Mouse (Mus musculus) gastrocnemius, adult 2 months (tissue): ENCODE measurements around the gene Ap2m1. TPM values are rescaled to one million over a fixed set of nuclear protein-coding genes. Genes with fewer than 3 reads are reported as not detected.
A peak's percentile ranks its signal among the peaks of the same experiment; 100 is the strongest.

ENCODE experiments used
- DNase-seq: peaks from one replicate; pipeline ENCODE4 v3.0.0; 2022
- H3K27ac ChIP-seq: fragments of 200-600 bp; 2 replicates; pipeline ENCODE4 v1.8.1; 2022; ENCODE audit warnings: mild to moderate bottlenecking
- H3K4me3 ChIP-seq: fragments of 200-600 bp; 2 replicates; pipeline ENCODE4 v1.8.1; 2022; ENCODE audit warnings: mild to moderate bottlenecking, moderate library complexity
- CTCF ChIP-seq: fragments of 200-600 bp; IDR thresholded peaks from 2 replicates; pipeline ENCODE4 v1.8.1; 2022; ENCODE audit warnings: antibody characterized with exemption, mild to moderate bottlenecking, moderate library complexity
- intact Hi-C: fragments of 180-260 bp; cut with DNase I; formaldehyde crosslinking; loops from one replicate; pipeline ENCODE4 v1.15.1; 2025
- total RNA-seq, 2 experiments: library from RNA; stranded (reverse); gene quantifications; 2 replicates each; pipeline ENCODE4 v1.2.3; 2021

Gene Ap2m1
- total RNA-seq, 2 experiments from 2014 or later, result 137 to 157 TPM

DNA sequence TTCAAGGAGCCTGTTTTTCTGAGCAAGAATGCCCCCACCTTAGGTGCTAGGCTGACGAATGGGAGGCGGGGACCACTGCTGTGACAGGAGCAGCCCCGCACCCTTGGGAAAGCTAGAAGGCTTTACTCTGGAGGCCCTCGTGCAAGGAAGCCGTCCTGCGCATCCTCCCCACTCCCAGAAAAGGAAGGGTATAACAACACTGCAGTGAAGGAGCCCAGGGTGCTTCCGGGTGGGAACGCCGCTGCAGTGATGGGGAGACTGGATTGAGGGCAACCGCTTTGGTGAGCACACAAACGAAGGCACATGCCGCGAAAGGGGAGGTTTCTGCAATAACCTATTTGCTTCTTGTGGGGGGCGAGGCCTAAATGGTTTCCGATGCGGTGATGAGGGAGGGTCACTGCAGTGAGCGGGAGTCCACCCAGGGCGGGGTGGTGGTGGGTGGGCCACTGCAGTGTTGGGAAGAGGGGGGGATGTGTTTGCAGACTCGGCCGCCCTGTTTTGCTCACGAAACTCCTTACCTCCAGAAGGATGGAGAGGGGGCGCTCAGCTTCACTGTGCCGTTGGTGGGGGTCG, 54.2 kb downstream of the Ap2m1 start, which contains the start of gene Vwa5b2:
Gene Vwa5b2 (plus strand): TSS at position 106 of the 573 bp plus-strand sequence.
- Histone ChIP-seq H3K4me3 (peak within 1 kb of the TSS; percentile 64), H3K27ac (no peak within 1 kb of the TSS)
- DNase-seq, result no peak
- TF ChIP-seq CTCF, result no peak
- intact Hi-C loops, result no loop called here

GRCm38 (mm10) chr16:20589939-20590679, 54.8 kb downstream of the Ap2m1 start:
- H3K4me3 ChIP-seq, result peak overlapping the region; percentile 64
- intact Hi-C loops, result no loop called here
- H3K27ac ChIP-seq, result no peak overlapping the region
- no peak for TF ChIP-seq CTCF
- no peak for DNase-seq

GRCm38 (mm10) chr16:20590680-20591038, 55.4 kb downstream of the Ap2m1 start:
- TF ChIP-seq CTCF, result no peak
- Histone ChIP-seq H3K27ac (no peak overlapping the region), H3K4me3 (peak overlapping the region; percentile 64)
- DNase-seq, result no peak
- intact Hi-C loops, result no loop called here

- TF ChIP-seq CTCF, result no peak
- intact Hi-C loops, result no loop called here
- H3K4me3 ChIP-seq, result no peak overlapping the region
These were observed 55.9 kb downstream of the Ap2m1 start for GRCm38 (mm10) chr16:20591076-20591705.

More at GRCm38 (mm10) chr16:20591076-20591705, 55.9 kb downstream of the Ap2m1 start:
- no peak overlapping the region for H3K27ac ChIP-seq
- no peak for DNase-seq

Other genes with a start within 250 kb of the Ap2m1 start
- 10 to 100 TPM; 60.9 to 69.8 TPM for gene Parl, start 233.1 kb upstream of the Ap2m1 start, total RNA-seq
- gene Cyp2ab1, start 210.1 kb upstream of the Ap2m1 start, total RNA-seq, result 1 to 10 TPM in 1 of 2 experiments, under 1 TPM in 1; 0.18 to 1.0 TPM
- gene Abcc5, start 109.1 kb upstream of the Ap2m1 start, total RNA-seq, result 10 to 100 TPM; 54.4 to 66.0 TPM
- gene Eif2b5, start 36.7 kb upstream of the Ap2m1 start, total RNA-seq, result 10 to 100 TPM; 55.7 to 62.8 TPM
- gene Dvl3, start 18.5 kb upstream of the Ap2m1 start, total RNA-seq, result 10 to 100 TPM; 30.7 to 31.3 TPM
- gene Abcf3, start 13.1 kb downstream of the Ap2m1 start, total RNA-seq, result 10 to 100 TPM; 59.8 to 70.7 TPM
- under 1 TPM; 0.08 to 0.20 TPM for gene Vwa5b2, start 54.0 kb downstream of the Ap2m1 start, total RNA-seq
- 1 to 10 TPM; 3.4 to 6.3 TPM for gene Eef1akmt4, start 76.1 kb downstream of the Ap2m1 start, total RNA-seq
- not detected for gene Gm49333, start 76.1 kb downstream of the Ap2m1 start, total RNA-seq
- gene Alg3, start 76.3 kb downstream of the Ap2m1 start, total RNA-seq, result 10 to 100 TPM; 13.4 to 14.6 TPM
- gene Camk2n2, start 85.8 kb downstream of the Ap2m1 start, total RNA-seq, result 1 to 10 TPM; 1.1 to 1.3 TPM
- under 1 TPM in 1 of 2 experiments, not detected in 1; 0.42 TPM for gene Ece2, start 94.3 kb downstream of the Ap2m1 start, total RNA-seq
- gene Psmd2, start 116.2 kb downstream of the Ap2m1 start, total RNA-seq, result 100 to 1,000 TPM; 223 to 253 TPM
- gene Eif4g1, start 132.8 kb downstream of the Ap2m1 start, total RNA-seq, result 100 to 1,000 TPM; 428 to 462 TPM
- gene Fam131a, start 157.8 kb downstream of the Ap2m1 start, total RNA-seq, result 10 to 100 TPM; 46.0 to 62.9 TPM
- 1 to 10 TPM; 7.6 to 9.2 TPM for gene Polr2h, start 182.2 kb downstream of the Ap2m1 start, total RNA-seq
- gene Clcn2, start 182.3 kb downstream of the Ap2m1 start, total RNA-seq, result 1 to 10 TPM in 1 of 2 experiments, under 1 TPM in 1; 0.89 to 1.0 TPM
- 1 to 10 TPM; 2.9 to 3.6 TPM for gene Chrd, start 197.6 kb downstream of the Ap2m1 start, total RNA-seq
- 1 to 10 TPM; 5.1 to 6.3 TPM for gene Thpo, start 199.0 kb downstream of the Ap2m1 start, total RNA-seq